Mouse (Mus musculus): ENCODE results near the gene Slc38a9.

DNA sequence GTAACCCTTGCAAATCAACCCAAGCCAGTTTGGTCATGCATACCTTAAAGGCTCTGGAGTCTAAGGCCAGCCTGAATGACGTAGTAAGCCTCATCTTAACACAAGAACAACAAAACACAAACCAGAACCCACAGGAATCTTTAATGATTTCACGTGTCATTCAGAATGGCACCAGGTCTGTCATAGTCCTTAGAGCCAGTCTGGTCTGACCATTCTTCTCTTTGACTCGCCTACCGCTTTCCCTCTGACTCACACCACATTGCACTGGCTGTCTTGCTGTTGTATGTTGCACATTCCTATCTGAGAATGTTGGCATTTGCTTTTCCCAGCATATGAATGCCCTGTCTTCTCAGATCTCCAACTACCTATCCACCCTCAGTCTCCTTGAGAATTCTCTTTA is 45.8 kb downstream of the Slc38a9 start:
- TF ChIP-seq CTCF (IDR thresholded peaks at IDR 0.05; ENCODE audit: extremely low read depth, insufficient read depth, low read length) = no peak
- no peak for TF ChIP-seq POLR2A (IDR thresholded peaks at IDR 0.05; ENCODE audit: extremely low read depth, insufficient read depth, low read length)
